In genomic region chr16:21644574-21644973, GRCm38 (mm10) we compare ENCODE assay signal across 8 mouse cellular contexts. TPM values are rescaled to one million over a fixed set of nuclear protein-coding genes. Genes with fewer than 3 reads are reported as not detected.
A peak's percentile ranks its signal among the peaks of the same experiment; 100 is the strongest.
DNase-seq lines count a peak whose midpoint lies in the region; ATAC-seq and TF ChIP-seq lines count a peak whose summit lies in the region.

No protein-coding gene starts in this region.

- H3K9ac ChIP-seq in kidney, postnatal 0 days (ENCODE audit: low read depth, low read length) = 0 out of 2 replicates have a peak overlapping the region, but pooled peaks have one; percentile 46
- H3K9ac ChIP-seq in forebrain, embryonic 13.5 days = no peak overlapping the region
- no peak overlapping the region for H3K9ac ChIP-seq in intestine, embryonic 15.5 days
- peak overlapping the region; percentile 34; the same call in 1 of the 2 replicates for H3K9ac ChIP-seq in midbrain, embryonic 16.5 days (ENCODE audit: low read depth, low read length)

- no peak overlapping the region for H3K4me3 ChIP-seq in kidney, postnatal 0 days (replicated peaks; ENCODE audit: low read depth, low read length)
- H3K4me3 ChIP-seq in forebrain, embryonic 13.5 days = no peak overlapping the region
- no peak overlapping the region for H3K4me3 ChIP-seq in intestine, embryonic 15.5 days (replicated peaks)
- no peak overlapping the region for H3K4me3 ChIP-seq in midbrain, embryonic 16.5 days (ENCODE audit: low read depth, low read length)

- no peak for TF ChIP-seq CTCF in kidney, postnatal 0 days (IDR thresholded peaks at IDR 0.05; ENCODE audit: low read depth)

- no peaks in the 10 kb centered on the region for H3K36me3 ChIP-seq in kidney, postnatal 0 days (ENCODE audit: insufficient read depth, low read length)
- H3K36me3 ChIP-seq in forebrain, embryonic 13.5 days (ENCODE audit: poor library complexity, severe bottlenecking) = peaks cover 20% of the 10 kb centered on the region
- 0 out of 2 replicates have a peak, but pooled peaks cover 4% of the 10 kb centered on the region for H3K36me3 ChIP-seq in intestine, embryonic 15.5 days
- H3K36me3 ChIP-seq in midbrain, embryonic 16.5 days (ENCODE audit: control insufficient read depth, insufficient read depth, low read length) = 0 out of 2 replicates have a peak, but pooled peaks cover 7% of the 10 kb centered on the region

- 0 out of 2 replicates have a peak, but pooled peaks have one; percentile 1 for ATAC-seq in kidney, postnatal 0 days (replicated peaks; ENCODE audit: low FRiP score, low read depth)
- ATAC-seq in forebrain, embryonic 13.5 days = no peak
- no peak; the same call in 1 of the 2 replicates for ATAC-seq in intestine, embryonic 15.5 days
- no peak for ATAC-seq in midbrain, embryonic 16.5 days
- ATAC-seq in erythroblast, adult 5-6 weeks (replicated peaks; ENCODE audit: low FRiP score, poor library complexity, severe bottlenecking) = no peak

- DNase-seq in kidney, postnatal 0 days (ENCODE audit: low spot score) = no peak
- DNase-seq in kidney, adult 9 months = no peak
- no peak for DNase-seq in retina, embryonic 14.5 days (ENCODE audit: low spot score)
- DNase-seq in embryo, embryonic 11 days = no peak

- 60% methylated on average over 3 of the region's 3 CpGs for WGBS in kidney, postnatal 0 days
- WGBS in forebrain, embryonic 13.5 days = 76% methylated on average over 3 of the region's 3 CpGs
- WGBS in intestine, embryonic 15.5 days = 41% methylated on average over 3 of the region's 3 CpGs
- 55% methylated on average over 3 of the region's 3 CpGs for WGBS in midbrain, embryonic 16.5 days

- no peaks in the 10 kb centered on the region for H3K27me3 ChIP-seq in kidney, postnatal 0 days (ENCODE audit: insufficient read depth, low read length)
- no peaks in the 10 kb centered on the region for H3K27me3 ChIP-seq in forebrain, embryonic 13.5 days
- no peaks in the 10 kb centered on the region for H3K27me3 ChIP-seq in intestine, embryonic 15.5 days (replicated peaks)
- no peaks in the 10 kb centered on the region for H3K27me3 ChIP-seq in midbrain, embryonic 16.5 days (ENCODE audit: control insufficient read depth, insufficient read depth, low read depth, low read length)

- peak overlapping the region; percentile 90 for H3K27ac ChIP-seq in kidney, postnatal 0 days
- 0 out of 2 replicates have a peak overlapping the region, but pooled peaks have one; percentile 59 for H3K27ac ChIP-seq in forebrain, embryonic 13.5 days
- peak overlapping the region; percentile 90 for H3K27ac ChIP-seq in intestine, embryonic 15.5 days
- peak overlapping the region; percentile 55 for H3K27ac ChIP-seq in midbrain, embryonic 16.5 days (ENCODE audit: low read length)

- H3K4me2 ChIP-seq in kidney, postnatal 0 days (ENCODE audit: low read length) = peak overlapping the region; percentile 37
- H3K4me2 ChIP-seq in forebrain, embryonic 13.5 days = no peak overlapping the region
- H3K4me2 ChIP-seq in intestine, embryonic 15.5 days (replicated peaks) = peak overlapping the region; percentile 53
- H3K4me2 ChIP-seq in midbrain, embryonic 16.5 days (ENCODE audit: low read length) = no peak overlapping the region

- H3K4me1 ChIP-seq in kidney, postnatal 0 days (replicated peaks; ENCODE audit: insufficient read depth, low read length) = peaks cover 3% of the 10 kb centered on the region; the same call in 1 of the 2 replicates
- H3K4me1 ChIP-seq in forebrain, embryonic 13.5 days = peaks cover 8% of the 10 kb centered on the region; the same call in 1 of the 2 replicates
- H3K4me1 ChIP-seq in intestine, embryonic 15.5 days (replicated peaks) = peaks cover 27% of the 10 kb centered on the region
- no peaks in the 10 kb centered on the region for H3K4me1 ChIP-seq in midbrain, embryonic 16.5 days (ENCODE audit: control insufficient read depth, insufficient read depth, low read length)

- H3K9me3 ChIP-seq in kidney, postnatal 0 days (replicated peaks; ENCODE audit: low read length) = no peaks in the 10 kb centered on the region
- H3K9me3 ChIP-seq in forebrain, embryonic 13.5 days (replicated peaks) = no peaks in the 10 kb centered on the region
- H3K9me3 ChIP-seq in intestine, embryonic 15.5 days = no peaks in the 10 kb centered on the region
- no peaks in the 10 kb centered on the region for H3K9me3 ChIP-seq in midbrain, embryonic 16.5 days (replicated peaks; ENCODE audit: control insufficient read depth, low read length, poor library complexity, severe bottlenecking)

RNA-seq across cellular contexts. Expression of gene 2510009E07Rik, which starts 49.9 kb away (rescaled TPM):
- 13.1 and 13.6 TPM in 2 replicates for polyA plus RNA-seq in kidney, postnatal 0 days (2015; fragmentation: Nextera tagmentation; extraction: Ambion mirVana)
- polyA plus RNA-seq in forebrain, embryonic 13.5 days (2015; fragmentation: Nextera tagmentation; extraction: Ambion mirVana) = 32.1 and 38.8 TPM in 2 replicates
- polyA plus RNA-seq in intestine, embryonic 15.5 days (2015; fragmentation: Nextera tagmentation; extraction: Ambion mirVana) = 17.6 and 17.9 TPM in 2 replicates
- 50.4 and 55.3 TPM in 2 replicates for polyA plus RNA-seq in midbrain, embryonic 16.5 days (2015; fragmentation: Nextera tagmentation; extraction: Ambion mirVana)
- total RNA-seq in erythroblast, adult 5-6 weeks (2015; ENCODE audit: low replicate concordance) = 0.63 and 1.3 TPM in 2 replicates
- 0.56 and 1.1 TPM in 2 replicates for total RNA-seq in erythroblast, adult 5-6 weeks (2017; ENCODE audit: low replicate concordance)

Comparison
In these comparisons a context has a peak if more than half of its experiments do, and no peak if none do; other contexts are left out.
1. H3K4me2 ChIP-seq: peak in kidney, postnatal 0 days (single experiment) and intestine, embryonic 15.5 days (single experiment); none in forebrain, embryonic 13.5 days (single experiment) and midbrain, embryonic 16.5 days (single experiment).
2. H3K9ac ChIP-seq: peak in kidney, postnatal 0 days (single experiment) and midbrain, embryonic 16.5 days (single experiment); none in forebrain, embryonic 13.5 days (single experiment) and intestine, embryonic 15.5 days (single experiment).
3. Peak in every context shown above with its lines, with median percentiles within 50 percentile points of each other: H3K27ac ChIP-seq.